Mouse (Mus musculus) lung, adult 10 weeks (tissue): Measurements from ENCODE around the gene Gm960. TPM values are rescaled to one million over a fixed set of nuclear protein-coding genes. Genes with fewer than 3 reads are reported as not detected.

Source experiments
- polyA plus RNA-seq: library from polyadenylated mRNA; stranded (reverse); fragments of 350-450 nt; fragmentation: Illumina TruSeq; extraction: RNeasy Lipid Tissue Mini Kit (QIAGEN cat#74804); gene quantifications from one replicate; pipeline ENCODE4 v1.2.3, GENCODE M21; 2014; ENCODE audit warnings: low read depth, low replicate concordance; ENCODE audit not compliant: insufficient read depth

Gm960 gene
- not detected for polyA plus RNA-seq

DNA sequence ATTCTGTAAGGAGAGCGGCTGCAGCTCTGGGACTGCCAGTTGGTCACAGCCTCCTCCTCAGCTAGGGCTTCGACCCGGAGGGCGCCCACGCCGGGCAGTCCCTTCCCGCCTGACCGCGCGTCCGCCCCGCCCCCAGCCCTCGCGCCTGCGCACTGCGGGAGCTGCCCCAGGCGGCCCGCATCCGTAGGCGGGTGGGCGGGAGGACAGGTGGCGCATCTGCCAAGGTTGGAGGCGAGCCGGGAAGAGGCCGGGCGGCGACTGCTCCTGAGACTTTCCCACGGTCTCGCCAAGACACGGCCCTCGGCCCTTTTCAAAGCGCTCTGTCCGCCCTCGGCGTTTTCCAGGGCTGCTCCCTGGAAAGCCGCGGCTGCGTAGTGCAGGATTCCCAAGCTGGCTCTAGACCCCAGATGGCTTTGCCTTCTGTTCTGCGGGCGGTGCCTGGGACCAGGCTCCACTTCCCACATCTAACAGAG lies at the start of gene Gm960:
TSS of gene Gm960 (minus strand) at position 464 of the 473 bp plus-strand sequence.

DNA sequence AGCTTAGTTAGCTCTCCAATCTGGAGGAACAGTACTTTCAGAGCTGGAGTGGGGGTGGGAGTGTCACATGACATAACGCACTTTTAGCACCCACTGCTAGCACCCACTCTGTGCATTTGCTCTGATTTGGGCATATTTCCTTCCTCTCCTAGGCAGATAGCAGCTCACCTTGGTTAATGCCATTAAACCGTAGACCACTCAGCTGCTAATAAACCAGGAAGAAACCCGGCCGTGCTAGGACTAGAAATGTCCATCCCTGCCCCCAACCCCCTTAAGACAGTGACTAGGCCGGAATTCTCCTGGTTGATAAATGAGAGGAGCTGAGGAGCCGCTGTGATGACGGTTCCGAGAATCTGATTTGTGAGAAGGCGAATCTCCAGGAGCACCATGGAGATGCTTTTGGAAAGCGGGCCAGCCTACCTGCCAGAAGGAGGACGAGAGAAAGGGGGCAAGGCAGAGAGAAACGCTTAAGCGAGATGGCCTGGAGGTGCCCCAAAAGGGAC lies 12.7 kb upstream of the Gm960 start, which contains the start of gene Sptbn2:
TSS of gene Sptbn2 (plus strand) at position 70 of the 503 bp plus-strand sequence.

DNA sequence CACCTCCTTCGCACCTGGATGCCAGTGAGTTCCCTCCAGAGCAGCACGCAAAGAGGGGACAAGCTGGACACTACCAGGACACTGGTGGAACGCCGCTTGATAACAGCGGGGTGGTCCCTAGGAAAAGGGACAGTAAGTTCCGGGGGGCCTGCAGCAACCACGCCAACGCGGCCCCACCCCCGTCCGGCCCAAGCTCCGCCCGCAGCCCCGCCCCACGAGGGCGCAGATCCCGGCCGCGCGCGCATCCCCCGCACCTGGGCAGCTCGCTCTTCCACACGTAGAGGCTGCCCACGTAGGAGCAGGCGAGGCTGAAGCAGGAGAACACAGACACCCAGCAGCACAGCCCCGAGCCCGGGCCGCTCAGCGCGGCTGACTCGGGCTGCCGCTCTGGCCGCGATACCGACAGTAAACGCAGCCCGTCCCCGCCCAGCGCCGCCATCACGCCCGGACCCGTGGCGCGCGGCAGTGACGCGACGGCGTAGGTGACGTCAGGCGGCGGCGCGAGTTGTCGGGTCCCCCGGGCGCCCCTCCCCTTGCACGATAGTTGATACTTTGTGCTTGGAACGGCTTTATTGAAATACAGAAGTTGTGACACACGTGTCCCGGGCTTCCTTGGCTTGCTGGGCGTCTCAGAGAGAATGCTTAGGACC lies 73.2 kb downstream of the Gm960 start, which contains the start of gene Rce1:
TSS of gene Rce1 (minus strand) at position 463 of the 650 bp plus-strand sequence.

DNA sequence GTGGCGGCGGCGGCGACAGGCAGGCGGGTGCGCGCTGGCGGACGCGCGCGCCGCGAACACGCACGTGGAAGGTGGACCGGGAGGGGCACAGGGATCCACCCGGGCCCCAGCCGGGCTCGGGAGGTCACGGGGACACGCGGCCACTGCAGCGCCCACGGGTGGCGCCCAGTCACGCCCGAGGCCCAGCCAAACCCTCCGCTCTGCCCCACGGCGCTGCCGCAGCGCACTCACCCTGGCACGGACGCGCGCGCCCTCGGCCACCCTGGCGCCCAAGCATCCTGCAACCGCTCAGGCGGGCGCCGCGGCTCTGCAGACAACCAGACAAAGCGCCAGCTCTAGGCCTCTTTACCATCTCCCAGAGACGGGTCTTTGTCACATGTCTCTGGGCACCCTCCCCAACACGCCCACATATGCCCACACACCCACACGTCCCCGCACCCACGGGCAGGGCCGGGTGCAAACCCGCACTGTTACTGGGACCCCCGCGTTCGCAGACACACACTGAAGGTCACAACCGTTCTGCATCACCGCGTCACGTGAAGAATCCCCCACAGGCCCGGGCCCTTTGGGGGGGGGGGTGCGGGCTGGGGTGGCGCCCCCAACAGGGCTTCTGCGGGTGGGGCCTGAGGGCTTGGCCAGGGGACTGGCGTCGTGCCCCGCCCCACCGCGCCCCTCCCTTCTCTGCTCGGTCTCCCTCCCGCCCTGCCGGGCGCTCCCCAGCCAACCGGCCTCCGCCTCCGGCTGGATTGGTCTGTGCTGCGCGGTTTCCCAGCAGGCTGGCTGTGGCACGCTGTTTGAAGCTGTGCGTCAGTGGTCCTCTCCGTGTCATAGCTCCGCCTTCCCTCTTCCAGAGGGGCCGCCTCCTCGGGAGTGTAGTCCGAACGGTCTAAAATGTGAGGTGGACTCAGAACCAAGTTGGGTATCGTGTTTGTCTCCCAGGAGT lies 83.0 kb downstream of the Gm960 start, which contains the start of gene Lrfn4:
TSS of gene Lrfn4 (minus strand) at position 517 of the 943 bp plus-strand sequence.

Other genes with a start within 250 kb of the Gm960 start
- 0.40 TPM for gene Syt12, start 221.2 kb downstream of the Gm960 start, polyA plus RNA-seq
- 0.34 TPM for gene 2010003K11Rik, start 200.1 kb downstream of the Gm960 start, polyA plus RNA-seq
- gene Pcx, start 188.2 kb downstream of the Gm960 start, polyA plus RNA-seq, result 24.8 TPM
- gene Lrfn4, start 83.0 kb downstream of the Gm960 start, polyA plus RNA-seq, result 5.6 TPM
- gene Rce1, start 73.0 kb downstream of the Gm960 start, polyA plus RNA-seq, result 33.1 TPM
- 0.83 TPM for gene Sptbn2, start 12.5 kb upstream of the Gm960 start, polyA plus RNA-seq
- 10.1 TPM for gene Rbm4b, start 57.8 kb upstream of the Gm960 start, polyA plus RNA-seq
- gene Rbm4, start 95.2 kb upstream of the Gm960 start, polyA plus RNA-seq, result 17.9 TPM
- gene Gm21992, start 112.9 kb upstream of the Gm960 start, polyA plus RNA-seq, result 4.7 TPM
- gene Rbm14, start 113.0 kb upstream of the Gm960 start, polyA plus RNA-seq, result 13.7 TPM
- 48.3 TPM for gene Ccs, start 140.7 kb upstream of the Gm960 start, polyA plus RNA-seq
- gene Ccdc87, start 140.7 kb upstream of the Gm960 start, polyA plus RNA-seq, result 0.45 TPM
- gene Ctsf, start 156.5 kb upstream of the Gm960 start, polyA plus RNA-seq, result 27.8 TPM
- gene Actn3, start 179.2 kb upstream of the Gm960 start, polyA plus RNA-seq, result 0.66 TPM
- 6.0 TPM for gene Zdhhc24, start 180.0 kb upstream of the Gm960 start, polyA plus RNA-seq
- gene Bbs1, start 208.0 kb upstream of the Gm960 start, polyA plus RNA-seq, result 2.2 TPM
- 28.4 TPM for gene Dpp3, start 229.6 kb upstream of the Gm960 start, polyA plus RNA-seq
- gene Peli3, start 244.5 kb upstream of the Gm960 start, polyA plus RNA-seq, result 1.2 TPM